Mouse (Mus musculus): Measurements from ENCODE around the gene Nop56. TPM values are rescaled to one million over a fixed set of nuclear protein-coding genes. Genes with fewer than 3 reads are reported as not detected.

Nop56 gene
- polyA plus RNA-seq, 1 experiment from 2014 or later, result 104 TPM

GRCm38 (mm10) chr2:130293009-130293408, 18.8 kb downstream of the Nop56 start:
- Histone ChIP-seq H3K36me3 (ENCODE audit: control insufficient read depth, insufficient read depth, low read length) (no peaks in the 10 kb centered on the region), H3K4me2 (replicated peaks; ENCODE audit: low read depth) (no peak overlapping the region), H3K27ac (replicated peaks) (no peak overlapping the region), H3K4me3 (ENCODE audit: low read depth, low read length) (no peak overlapping the region), H3K27me3 (ENCODE audit: control insufficient read depth, insufficient read depth, low read length) (no peaks in the 10 kb centered on the region), H3K9ac (ENCODE audit: low read length) (no peak overlapping the region), H3K9me3 (ENCODE audit: control insufficient read depth, low read length) (no peaks in the 10 kb centered on the region), H3K4me1 (replicated peaks; ENCODE audit: control insufficient read depth, insufficient read depth) (no peaks in the 10 kb centered on the region)
- DNase-seq (ENCODE audit: low spot score) (no peak), ATAC-seq (ENCODE audit: low FRiP score, low TSS enrichment) (no peak)
- no peak for TF ChIP-seq CTCF (IDR thresholded peaks at IDR 0.05; ENCODE audit: low read depth)
- TF ChIP-seq EP300 (optimal IDR thresholded peaks at IDR 0.05), result no peak
- WGBS, result 49% methylated on average over 3 of the region's 3 CpGs

DNA sequence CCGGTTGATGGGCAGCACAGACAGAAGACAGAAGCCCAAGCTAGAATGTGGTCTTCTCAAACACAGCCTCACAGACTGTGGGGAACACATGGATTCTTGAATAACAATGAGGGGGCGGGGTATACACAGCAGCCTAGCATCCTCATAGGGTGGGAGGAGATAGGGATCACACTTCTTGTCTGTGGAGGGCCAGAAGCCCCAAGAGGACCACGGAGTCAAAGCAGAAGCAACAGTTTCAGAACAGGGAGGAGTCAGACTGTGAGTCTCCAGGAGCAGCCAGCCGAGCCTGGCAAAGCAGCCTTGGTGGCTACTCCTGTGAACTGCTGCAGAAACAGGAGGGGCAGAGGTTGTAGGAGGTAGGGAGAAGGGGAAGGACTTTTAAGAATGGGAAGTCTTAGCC, 19.3 kb downstream of the Nop56 start:
- no peak for DNase-seq (ENCODE audit: low spot score)
- 0 out of 2 replicates have a peak, but pooled peaks have one; percentile 13 for ATAC-seq (ENCODE audit: low FRiP score, low TSS enrichment)
- Histone ChIP-seq H3K36me3 (ENCODE audit: control insufficient read depth, insufficient read depth, low read length) (no peaks in the 10 kb centered on the region), H3K27ac (replicated peaks) (no peak overlapping the region), H3K27me3 (ENCODE audit: control insufficient read depth, insufficient read depth, low read length) (no peaks in the 10 kb centered on the region), H3K4me1 (replicated peaks; ENCODE audit: control insufficient read depth, insufficient read depth) (no peaks in the 10 kb centered on the region), H3K9me3 (ENCODE audit: control insufficient read depth, low read length) (no peaks in the 10 kb centered on the region), H3K4me3 (ENCODE audit: low read depth, low read length) (no peak overlapping the region), H3K9ac (ENCODE audit: low read length) (no peak overlapping the region), H3K4me2 (replicated peaks; ENCODE audit: low read depth) (no peak overlapping the region)
- 12% methylated on average over 4 of the region's 4 CpGs for WGBS
- TF ChIP-seq EP300 (optimal IDR thresholded peaks at IDR 0.05) (no peak), CTCF (IDR thresholded peaks at IDR 0.05; ENCODE audit: low read depth) (no peak)

- DNase-seq (ENCODE audit: low spot score) (no peak), ATAC-seq (ENCODE audit: low FRiP score, low TSS enrichment) (no peak; the same call in 1 of the 2 replicates)
- no peaks in the 10 kb centered on the region for H3K27me3 ChIP-seq (ENCODE audit: control insufficient read depth, insufficient read depth, low read length)
- no peaks in the 10 kb centered on the region for H3K36me3 ChIP-seq (ENCODE audit: control insufficient read depth, insufficient read depth, low read length)
- peak overlapping the region; percentile 68 for H3K4me3 ChIP-seq (ENCODE audit: low read depth, low read length)
- 10% methylated on average over 19 of the region's 20 CpGs for WGBS
- H3K4me2 ChIP-seq (replicated peaks; ENCODE audit: low read depth), result peak overlapping the region; percentile 70
- peak overlapping the region; percentile 75 for H3K9ac ChIP-seq (ENCODE audit: low read length)
- H3K27ac ChIP-seq (replicated peaks), result peak overlapping the region; percentile 58; the same call in 1 of the 2 replicates
- no peaks in the 10 kb centered on the region for H3K4me1 ChIP-seq (replicated peaks; ENCODE audit: control insufficient read depth, insufficient read depth)
- no peaks in the 10 kb centered on the region for H3K9me3 ChIP-seq (ENCODE audit: control insufficient read depth, low read length)
- no peak for TF ChIP-seq EP300 (optimal IDR thresholded peaks at IDR 0.05)
- TF ChIP-seq CTCF (IDR thresholded peaks at IDR 0.05; ENCODE audit: low read depth), result no peak
Observed at GRCm38 (mm10) chr2:130294218-130294935, 20.1 kb downstream of the Nop56 start.

DNA sequence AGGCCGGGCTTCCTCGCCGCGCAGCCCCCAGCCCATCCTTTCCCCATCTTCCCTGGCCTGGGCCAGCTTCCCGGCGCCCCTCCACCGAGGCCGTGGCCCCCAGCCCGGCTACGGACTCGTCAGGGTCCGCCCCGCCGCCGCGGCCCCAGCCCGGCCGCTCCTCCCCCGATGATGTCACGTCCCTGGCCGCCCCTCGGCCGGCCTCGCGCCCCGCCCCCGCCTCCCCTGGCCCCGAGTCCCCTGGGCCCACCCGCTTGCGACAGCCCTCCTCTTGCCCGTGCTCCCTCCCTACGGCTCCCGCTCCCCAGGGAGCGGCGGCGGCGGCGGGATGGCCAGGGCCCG, 20.7 kb downstream of the Nop56 start, which contains the start of gene Ebf4:
Gene Ebf4, plus strand, starts transcription at position 234 of the 342 bp plus-strand sequence.
- Histone ChIP-seq H3K36me3 (ENCODE audit: control insufficient read depth, insufficient read depth, low read length) (no peaks in the 10 kb centered on the region), H3K27ac (replicated peaks) (peak within 1 kb of the TSS; percentile 58; the same call in 1 of the 2 replicates), H3K9ac (ENCODE audit: low read length) (peak within 1 kb of the TSS; percentile 75), H3K9me3 (ENCODE audit: control insufficient read depth, low read length) (no peaks in the 10 kb centered on the region), H3K27me3 (ENCODE audit: control insufficient read depth, insufficient read depth, low read length) (no peaks in the 10 kb centered on the region), H3K4me1 (replicated peaks; ENCODE audit: control insufficient read depth, insufficient read depth) (no peaks in the 10 kb centered on the region), H3K4me3 (ENCODE audit: low read depth, low read length) (peak within 1 kb of the TSS; percentile 68), H3K4me2 (replicated peaks; ENCODE audit: low read depth) (peak within 1 kb of the TSS; percentile 70)
- ATAC-seq (ENCODE audit: low FRiP score, low TSS enrichment) (peak; percentile 72), DNase-seq (ENCODE audit: low spot score) (peak; percentile 61)
- 2% methylated on average over 27 of the region's 39 CpGs for WGBS
- TF ChIP-seq CTCF (IDR thresholded peaks at IDR 0.05; ENCODE audit: low read depth), result no peak
- no peak for TF ChIP-seq EP300 (optimal IDR thresholded peaks at IDR 0.05)

DNA sequence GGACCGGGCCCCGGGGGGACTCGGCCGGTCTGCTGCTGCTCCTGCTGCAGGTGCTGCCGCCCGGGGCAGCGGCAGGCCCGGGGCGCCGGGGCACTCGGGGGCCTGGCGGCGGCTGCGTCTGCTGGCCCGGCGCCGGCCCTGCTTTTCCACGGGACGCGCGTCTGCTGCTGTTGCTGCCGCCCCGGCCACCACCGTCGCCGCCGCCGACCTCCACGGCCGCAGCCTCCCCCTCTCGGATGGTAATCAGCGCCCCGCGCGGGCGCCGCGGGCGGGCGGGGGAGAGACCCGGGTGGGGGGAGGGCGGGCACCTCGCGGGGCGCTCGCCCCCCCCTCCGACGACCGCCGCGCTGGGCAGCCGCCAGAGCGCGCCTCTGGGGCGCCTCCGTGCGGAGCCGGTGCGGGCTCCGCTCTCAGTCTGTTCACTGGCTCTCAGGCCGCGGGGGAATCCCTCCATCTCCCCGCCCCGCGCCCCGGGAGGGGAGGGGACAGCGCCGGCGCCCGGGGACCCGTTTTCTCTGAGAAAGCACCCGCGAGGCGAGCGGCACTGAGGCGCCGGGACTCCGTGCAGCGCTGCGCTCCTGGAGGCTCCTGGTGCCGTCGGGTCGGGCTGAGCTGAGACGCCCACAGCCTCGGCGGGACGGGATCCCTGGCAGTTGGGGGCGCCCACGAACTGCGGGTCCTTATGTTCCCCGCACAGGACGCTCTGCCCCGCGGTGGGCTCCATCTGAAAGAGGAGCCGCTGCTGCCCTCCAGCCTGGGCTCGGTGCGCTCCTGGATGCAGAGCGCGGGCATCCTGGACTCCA, 21.3 kb downstream of the Nop56 start:
- Histone ChIP-seq H3K36me3 (ENCODE audit: control insufficient read depth, insufficient read depth, low read length) (no peaks in the 10 kb centered on the region), H3K27me3 (ENCODE audit: control insufficient read depth, insufficient read depth, low read length) (no peaks in the 10 kb centered on the region), H3K4me1 (replicated peaks; ENCODE audit: control insufficient read depth, insufficient read depth) (no peaks in the 10 kb centered on the region), H3K4me2 (replicated peaks; ENCODE audit: low read depth) (peak overlapping the region; percentile 70), H3K4me3 (ENCODE audit: low read depth, low read length) (peak overlapping the region; percentile 68), H3K9me3 (ENCODE audit: control insufficient read depth, low read length) (no peaks in the 10 kb centered on the region), H3K27ac (replicated peaks) (peak overlapping the region; percentile 58; the same call in 1 of the 2 replicates), H3K9ac (ENCODE audit: low read length) (peak overlapping the region; percentile 75)
- peak; percentile 51 for DNase-seq (ENCODE audit: low spot score)
- 0% methylated on average over 35 of the region's 99 CpGs for WGBS
- no peak for TF ChIP-seq EP300 (optimal IDR thresholded peaks at IDR 0.05)
- TF ChIP-seq CTCF (IDR thresholded peaks at IDR 0.05; ENCODE audit: low read depth), result peak; percentile 28; the same call in 1 of the 2 replicates
- peak; percentile 33; the same call in 1 of the 2 replicates for ATAC-seq (ENCODE audit: low FRiP score, low TSS enrichment)
